Mouse (Mus musculus): ENCODE data around the gene Lsamp. TPM values are rescaled to one million over a fixed set of nuclear protein-coding genes. Genes with fewer than 3 reads are reported as not detected.

Lsamp gene
- polyA plus RNA-seq, 1 experiment from 2014 or later, result 0.25 TPM

- Histone ChIP-seq H3K4me1 (no peaks in the 10 kb centered on the region), H3K36me3 (no peaks in the 10 kb centered on the region), H3K27me3 (replicated peaks) (no peaks in the 10 kb centered on the region), H3K9ac (no peak overlapping the region), H3K9me3 (replicated peaks) (no peaks in the 10 kb centered on the region), H3K27ac (no peak overlapping the region), H3K4me2 (no peak overlapping the region), H3K4me3 (no peak overlapping the region)
- ATAC-seq, result no peak
- WGBS (ENCODE audit: insufficient replicate concordance), result 89% methylated on average over 11 of the region's 11 CpGs
Observed at GRCm38 (mm10) chr16:42180473-42180872, 2196.3 kb downstream of the Lsamp start.

GRCm38 (mm10) chr16:42189431-42190081 lies 2205.4 kb downstream of the Lsamp start:
- Histone ChIP-seq H3K4me2 (peak overlapping the region; percentile 65), H3K36me3 (no peaks in the 10 kb centered on the region), H3K27me3 (replicated peaks) (0 out of 2 replicates have a peak, but pooled peaks cover 4% of the 10 kb centered on the region), H3K27ac (no peak overlapping the region), H3K4me3 (peak overlapping the region; percentile 47), H3K9me3 (replicated peaks) (no peaks in the 10 kb centered on the region), H3K9ac (no peak overlapping the region), H3K4me1 (peaks cover 5% of the 10 kb centered on the region; the same call in 1 of the 2 replicates)
- WGBS (ENCODE audit: insufficient replicate concordance), result 40% methylated on average over 14 of the region's 14 CpGs
- ATAC-seq, result no peak

GRCm38 (mm10) chr16:42190114-42191045 lies 2206.2 kb downstream of the Lsamp start:
- peak overlapping the region; percentile 17; the same call in 1 of the 2 replicates for H3K27ac ChIP-seq
- peaks cover 5% of the 10 kb centered on the region; the same call in 1 of the 2 replicates for H3K4me1 ChIP-seq
- H3K4me2 ChIP-seq, result peak overlapping the region; percentile 65
- H3K36me3 ChIP-seq, result no peaks in the 10 kb centered on the region
- 1% methylated on average over 44 of the region's 44 CpGs for WGBS (ENCODE audit: insufficient replicate concordance)
- H3K27me3 ChIP-seq (replicated peaks), result 0 out of 2 replicates have a peak, but pooled peaks cover 4% of the 10 kb centered on the region
- peak overlapping the region; percentile 47 for H3K4me3 ChIP-seq
- H3K9ac ChIP-seq, result peak overlapping the region; percentile 36; the same call in 1 of the 2 replicates
- H3K9me3 ChIP-seq (replicated peaks), result no peaks in the 10 kb centered on the region
- ATAC-seq, result peak; percentile 77

Small RNA genes lying within 50 kb of the gene (microRNA-seq; reads per million reads assigned to microRNA genes)
- gene Gm27887 (not detected), gene Gm47276 (not detected)

Data from liver, embryonic 12.5 days (tissue).